Mouse (Mus musculus) heart, adult 18-20 months (tissue): ENCODE measurements around the gene Cxcr2. TPM values are rescaled to one million over a fixed set of nuclear protein-coding genes. Genes with fewer than 3 reads are reported as not detected.

Experiments
- DNase-seq, 2 experiments: peaks; one replicate each; pipeline ENCODE4 v3.0.0; 2021 to 2022; ENCODE audit warnings: mixed read lengths in 1 of 2
- long read RNA-seq, 2 experiments: library from polyadenylated mRNA; stranded (forward); transcript quantifications; one replicate each; pipeline ENCODE4 v2.0.0; 2021
- total RNA-seq, 2 experiments: library from RNA; stranded (reverse); gene quantifications; 2 replicates each; pipeline ENCODE4 v1.2.3; 2021

Gene Cxcr2
- under 1 TPM in 1 of 2 experiments, not detected in 1; 0.44 TPM for total RNA-seq
- long read RNA-seq, experiment 1, result 0 reads
- long read RNA-seq, experiment 2, result 0 reads

DNA sequence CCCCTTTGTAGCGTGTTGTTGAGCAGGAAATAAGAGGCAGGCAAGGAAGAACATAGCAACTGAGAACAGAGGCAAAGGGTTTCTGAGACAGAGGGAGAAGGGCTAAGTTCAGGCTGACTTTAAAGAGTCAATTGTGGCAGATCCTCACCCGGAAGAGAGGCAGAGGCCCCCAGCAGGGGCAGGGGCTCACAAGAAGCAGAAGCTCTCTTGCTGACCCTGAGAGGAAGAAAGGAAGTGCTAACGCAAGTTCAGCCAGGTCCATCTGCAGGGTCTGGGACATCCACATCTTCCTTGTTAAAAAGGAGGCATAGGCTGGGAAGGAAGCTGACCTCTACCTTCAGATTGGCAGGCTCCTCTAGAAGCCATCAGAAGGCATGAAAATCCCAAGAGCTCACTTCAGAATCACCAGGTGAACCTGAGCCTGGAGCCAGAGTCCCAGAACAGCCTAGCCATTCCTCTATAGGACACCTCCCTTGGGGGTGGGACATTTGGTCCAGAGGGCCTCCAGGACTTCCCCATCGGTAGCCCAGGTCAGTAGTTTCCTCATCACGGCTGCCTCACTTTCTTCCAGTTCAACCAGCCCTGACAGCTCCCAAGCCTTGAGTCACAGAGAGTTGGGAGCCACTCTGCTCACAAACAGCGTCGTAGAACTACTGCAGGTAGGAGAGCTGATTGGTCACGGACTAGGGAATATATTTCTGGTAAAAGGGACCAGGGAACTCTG is at the start of gene Cxcr2:
Gene Cxcr2 (plus strand): TSS at position 529 of the 724 bp plus-strand sequence.
- no peak for DNase-seq

GRCm38 (mm10) chr1:74105660-74106059 is 48.1 kb upstream of the Cxcr2 start:
- peak; percentile 83 to 88 for DNase-seq

- no peak for DNase-seq
Measured at GRCm38 (mm10) chr1:74106214-74106613, 47.6 kb upstream of the Cxcr2 start.

DNA sequence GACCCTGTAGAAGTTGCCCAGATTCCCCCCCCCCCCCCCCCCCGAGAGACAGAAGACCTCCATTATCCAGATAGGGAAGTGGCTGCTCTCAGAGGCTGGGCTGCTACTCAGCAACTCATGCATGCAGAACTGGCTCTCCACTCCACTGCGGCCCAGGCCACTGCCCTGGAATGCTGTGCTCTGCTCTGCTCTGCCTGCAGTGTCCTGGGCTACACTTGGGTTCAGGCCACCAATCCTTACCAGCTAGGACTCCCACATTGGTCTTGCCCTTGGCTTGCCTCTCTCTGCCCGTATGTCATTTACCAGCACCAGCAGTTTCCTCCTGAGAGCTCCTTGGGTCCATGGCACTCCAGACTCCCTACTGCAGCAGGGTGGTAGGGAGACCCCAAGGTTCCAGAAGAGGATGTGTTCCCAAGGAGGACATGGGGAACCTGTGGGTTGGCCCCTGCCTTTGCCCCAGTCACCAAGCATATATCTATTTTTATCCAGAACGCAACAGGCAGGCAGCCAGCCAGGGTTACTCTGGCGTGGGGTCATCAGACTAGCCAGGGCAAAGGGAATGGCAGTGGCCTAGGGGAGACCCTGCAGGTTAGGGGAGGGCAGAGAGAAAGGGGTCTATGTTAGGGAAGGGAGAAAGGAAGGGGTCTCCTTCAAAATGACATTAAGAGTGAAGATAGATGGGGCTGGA is 45.7 kb upstream of the Cxcr2 start:
- DNase-seq, result peak in 1 of 2 experiments; percentile 62

DNA sequence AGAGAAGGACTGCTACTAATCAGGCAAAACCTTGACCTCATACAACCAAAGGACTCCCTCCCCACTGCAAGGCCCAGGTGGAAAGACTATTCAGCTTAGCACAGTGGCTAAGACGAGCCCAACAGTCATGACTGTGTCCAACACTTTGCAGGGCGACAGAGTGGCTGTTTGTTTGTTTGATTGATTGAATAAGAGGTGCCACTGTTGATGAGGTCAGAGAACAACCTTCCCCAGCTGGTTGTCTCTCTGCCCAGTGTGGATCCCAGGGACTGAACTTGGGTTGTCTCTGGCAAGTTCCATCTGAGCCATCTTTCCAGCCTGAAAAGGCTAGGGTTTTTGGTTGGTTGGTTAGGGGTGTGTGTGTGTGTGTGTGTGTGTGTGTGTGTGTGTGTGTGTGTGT is 44.1 kb upstream of the Cxcr2 start:
- no peak for DNase-seq

GRCm38 (mm10) chr1:74110932-74111695 is 42.7 kb upstream of the Cxcr2 start:
- peak in 1 of 2 experiments; percentile 15 for DNase-seq

GRCm38 (mm10) chr1:74111696-74112030 is 42.1 kb upstream of the Cxcr2 start:
- no peak for DNase-seq

DNA sequence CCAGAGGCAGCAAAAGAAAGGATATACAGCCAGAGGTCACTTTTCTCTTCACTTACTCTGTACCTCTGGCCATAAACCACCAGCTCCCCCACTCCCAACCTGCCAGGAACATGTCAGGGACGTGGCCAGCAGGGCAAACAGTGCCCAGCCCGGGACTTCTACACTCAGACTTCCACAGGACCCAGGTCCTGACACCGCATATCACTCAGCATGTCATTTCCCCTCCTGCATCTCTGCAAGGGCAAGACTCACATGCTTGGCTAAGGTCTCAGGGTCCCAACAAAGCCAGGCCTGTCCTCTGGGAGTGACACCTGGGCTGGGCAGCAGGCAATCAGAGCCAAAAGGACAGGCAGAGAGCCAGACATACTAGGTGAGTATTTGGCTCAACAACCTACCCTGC is 40.7 kb upstream of the Cxcr2 start:
- peak; percentile 53 to 65 for DNase-seq

DNA sequence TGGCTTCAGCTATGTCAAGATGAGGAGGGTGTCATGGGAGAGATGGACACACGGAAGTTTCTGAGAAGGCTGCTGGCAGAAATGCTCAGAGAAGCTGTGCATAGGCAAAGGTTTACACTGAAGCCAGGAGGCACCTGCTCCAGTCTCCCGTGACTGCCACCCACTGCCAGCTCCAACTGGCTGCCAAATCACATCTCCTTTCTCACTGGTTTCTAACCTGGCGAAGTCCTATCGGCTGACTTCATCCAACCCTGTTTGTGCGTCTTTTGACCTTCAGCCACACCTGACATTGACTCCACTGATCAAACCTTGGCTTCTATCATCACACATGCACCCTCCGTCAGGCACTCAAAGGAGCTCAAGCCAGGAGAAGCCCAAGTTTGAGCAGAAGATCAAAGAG is 35.9 kb upstream of the Cxcr2 start:
- DNase-seq, result peak; percentile 55 to 76

GRCm38 (mm10) chr1:74119115-74119514 is 34.7 kb upstream of the Cxcr2 start:
- DNase-seq, result peak; percentile 62 to 78

DNA sequence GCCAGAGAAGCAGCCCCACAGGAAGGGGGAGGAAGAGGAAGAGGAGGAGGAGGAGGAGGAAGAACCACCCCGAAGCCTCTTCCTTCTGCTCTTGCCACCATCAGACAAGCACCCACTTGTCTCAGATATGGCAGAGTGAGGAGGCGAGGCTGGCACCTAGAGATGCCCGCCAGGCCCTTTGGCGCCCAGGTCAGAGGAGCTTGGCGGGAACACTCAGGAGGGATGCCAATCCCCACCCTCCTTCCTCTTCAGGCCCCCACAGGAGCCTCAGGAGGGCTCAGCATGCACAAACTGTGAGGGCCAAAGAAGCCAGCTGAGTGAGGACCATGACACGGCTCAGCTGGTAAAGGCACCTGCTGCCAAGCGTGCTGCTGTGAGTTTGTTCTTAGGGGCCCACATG is 32.7 kb upstream of the Cxcr2 start:
- no peak for DNase-seq

GRCm38 (mm10) chr1:74121821-74122576 is 31.8 kb upstream of the Cxcr2 start:
- DNase-seq, result peak; percentile 70

DNA sequence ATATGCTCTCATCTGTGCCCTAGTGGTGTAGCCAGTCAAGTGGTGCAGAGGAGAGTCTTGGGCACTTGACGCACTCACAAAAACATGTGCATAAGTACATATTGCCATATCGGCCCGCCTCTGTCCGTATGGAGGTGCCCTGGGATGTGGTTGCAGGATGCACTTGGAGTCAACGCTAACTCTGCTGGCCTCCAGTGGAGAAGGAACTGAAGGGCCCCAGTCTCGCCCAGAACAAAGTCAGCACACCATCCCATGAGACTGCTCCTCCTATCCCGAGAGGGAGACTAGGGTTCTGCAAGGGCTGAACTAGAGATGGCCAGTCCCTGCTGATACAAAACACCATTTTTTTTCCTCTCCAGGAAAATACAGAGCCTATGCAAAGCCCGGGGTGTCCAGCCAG is 30.6 kb upstream of the Cxcr2 start:
- DNase-seq, result peak in 1 of 2 experiments; percentile 36

DNA sequence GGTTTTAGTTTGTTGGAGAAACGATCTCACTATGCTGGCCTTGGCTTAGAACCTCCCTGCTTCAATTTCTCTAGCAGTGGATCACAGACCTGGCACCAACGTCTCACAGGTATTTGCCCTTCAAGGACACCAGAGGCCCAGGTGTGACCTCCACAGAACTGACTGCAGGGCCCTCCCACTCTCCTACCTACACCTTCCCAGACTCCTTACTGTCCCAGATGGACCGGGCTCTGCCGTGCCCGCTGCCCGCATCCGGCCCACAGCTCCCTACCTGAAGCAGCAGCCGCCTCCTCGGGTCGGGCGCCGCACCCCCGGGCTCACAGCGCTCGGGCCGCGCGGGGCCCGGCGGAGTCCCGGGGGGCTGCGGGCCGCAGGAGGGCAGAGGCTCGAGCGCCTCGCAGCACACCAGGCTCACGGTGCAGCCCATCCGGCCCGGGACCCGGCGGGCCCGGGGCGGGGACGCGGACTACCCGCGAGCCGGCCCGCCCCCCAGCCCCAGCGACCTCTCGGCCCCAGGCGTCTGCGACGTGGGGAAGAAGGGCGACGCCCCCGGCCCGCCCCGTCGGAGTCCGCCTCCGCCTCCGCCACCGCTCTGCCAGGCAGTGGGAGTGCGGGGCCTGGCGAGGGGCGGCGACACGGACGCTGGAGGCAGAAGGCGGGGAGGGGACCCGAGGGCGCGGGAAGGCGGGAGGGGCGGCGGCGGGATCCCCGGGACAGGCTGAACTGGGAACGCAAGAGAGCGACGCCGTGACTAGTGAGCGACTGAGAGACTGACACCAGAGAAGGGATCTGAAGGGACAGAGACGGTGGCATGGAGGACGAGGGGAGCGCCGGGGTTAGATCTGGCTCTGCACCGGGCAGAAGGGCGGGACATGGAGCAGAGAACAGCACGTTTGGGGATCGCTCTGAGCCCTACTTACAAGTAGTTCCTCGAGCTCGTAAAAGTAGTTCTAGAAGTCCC is 29.5 kb upstream of the Cxcr2 start, which contains the start of gene Tns1:
Gene Tns1 (minus strand): TSS at position 429 of the 961 bp plus-strand sequence.
- peak; percentile 61 to 64 for DNase-seq

DNA sequence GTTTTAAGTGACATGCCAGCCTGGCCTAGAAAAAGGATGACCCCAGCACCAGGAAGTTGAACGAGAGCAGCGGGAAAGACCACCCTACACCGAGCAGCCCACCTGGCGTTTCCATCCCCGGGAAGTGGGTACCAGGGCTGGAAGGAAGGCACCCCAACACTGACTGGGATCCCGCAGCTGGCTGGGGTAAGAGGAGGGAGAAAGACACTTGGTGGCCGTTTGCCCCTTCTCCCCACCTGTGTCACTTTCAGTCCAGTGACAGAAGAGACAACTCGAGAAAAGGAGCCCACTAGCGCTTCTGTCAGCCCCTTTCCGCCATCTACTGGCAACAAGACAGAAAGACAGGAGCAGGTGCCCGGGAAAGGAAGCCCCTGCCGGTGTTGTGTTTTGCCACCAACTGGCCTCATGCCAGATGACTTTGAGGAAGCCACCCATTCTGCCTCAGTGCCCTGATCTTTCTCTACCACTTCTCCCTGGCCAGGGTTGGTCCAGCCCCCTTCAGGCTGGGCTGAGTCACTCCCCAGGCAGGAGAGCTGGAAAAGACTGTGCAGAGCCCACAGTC is 28.7 kb upstream of the Cxcr2 start, which contains the start of gene Rufy4:
Gene Rufy4 (plus strand): TSS at position 551 of the 562 bp plus-strand sequence.
- DNase-seq, result peak; percentile 82 to 86

DNA sequence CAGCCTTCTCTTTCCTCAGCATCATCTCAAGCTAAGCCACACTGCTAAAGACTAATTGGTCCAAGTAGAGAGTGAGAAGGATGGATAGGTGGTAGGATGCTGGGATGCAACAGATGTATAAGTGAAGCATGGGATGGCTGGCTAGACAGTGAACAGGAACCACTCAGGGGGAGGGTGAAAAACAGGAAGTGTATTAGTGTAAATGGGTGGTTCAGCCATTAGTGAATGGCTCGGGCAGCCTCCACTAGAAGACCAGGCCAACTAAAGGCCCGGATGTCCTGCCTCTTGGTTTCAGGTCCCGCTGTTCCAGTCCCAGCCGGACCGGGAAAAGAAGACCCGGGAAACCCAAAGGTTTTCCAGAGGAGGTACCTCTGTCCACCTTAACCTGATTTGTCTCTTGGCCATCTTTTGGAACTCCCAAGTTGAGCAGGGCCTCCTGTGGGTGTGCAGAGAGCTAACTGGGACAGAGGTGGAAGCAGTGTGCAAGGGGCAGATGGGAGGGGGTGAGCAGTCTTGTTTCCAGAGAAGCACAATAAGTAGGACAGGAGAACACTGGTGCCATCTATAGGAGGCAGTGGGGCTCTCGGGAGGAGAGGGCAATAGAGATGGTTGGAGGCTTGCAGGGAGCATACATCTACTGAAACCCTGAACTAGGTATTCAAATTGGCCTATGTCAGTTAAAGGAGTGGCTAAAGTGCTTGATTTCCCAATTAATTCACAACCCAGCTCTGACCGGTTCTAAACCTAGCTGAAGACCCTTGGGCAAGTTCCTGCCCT is 22.7 kb upstream of the Cxcr2 start:
- DNase-seq, result no peak

DNA sequence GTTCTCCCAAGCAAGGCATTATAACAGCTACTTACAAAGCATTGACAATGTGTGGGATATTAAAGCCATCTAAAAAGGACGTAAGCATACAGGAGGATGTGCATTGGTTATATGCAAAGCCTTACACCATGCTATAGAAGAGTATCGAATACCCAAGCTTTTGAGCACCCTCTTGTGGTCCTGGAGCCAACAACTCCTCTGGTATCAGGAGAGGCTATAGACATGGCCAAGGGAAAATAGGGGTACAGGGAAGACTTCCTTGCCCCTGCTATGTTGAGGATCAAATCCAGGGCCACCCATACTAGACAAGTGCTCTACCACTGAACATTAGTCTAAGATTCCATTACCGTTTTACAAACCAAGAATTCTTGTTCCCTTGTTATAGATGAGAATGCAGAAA is 21.8 kb upstream of the Cxcr2 start:
- DNase-seq, result no peak

- DNase-seq, result peak in 1 of 2 experiments; percentile 66
Measured at GRCm38 (mm10) chr1:74133954-74134353, 19.8 kb upstream of the Cxcr2 start.

DNA sequence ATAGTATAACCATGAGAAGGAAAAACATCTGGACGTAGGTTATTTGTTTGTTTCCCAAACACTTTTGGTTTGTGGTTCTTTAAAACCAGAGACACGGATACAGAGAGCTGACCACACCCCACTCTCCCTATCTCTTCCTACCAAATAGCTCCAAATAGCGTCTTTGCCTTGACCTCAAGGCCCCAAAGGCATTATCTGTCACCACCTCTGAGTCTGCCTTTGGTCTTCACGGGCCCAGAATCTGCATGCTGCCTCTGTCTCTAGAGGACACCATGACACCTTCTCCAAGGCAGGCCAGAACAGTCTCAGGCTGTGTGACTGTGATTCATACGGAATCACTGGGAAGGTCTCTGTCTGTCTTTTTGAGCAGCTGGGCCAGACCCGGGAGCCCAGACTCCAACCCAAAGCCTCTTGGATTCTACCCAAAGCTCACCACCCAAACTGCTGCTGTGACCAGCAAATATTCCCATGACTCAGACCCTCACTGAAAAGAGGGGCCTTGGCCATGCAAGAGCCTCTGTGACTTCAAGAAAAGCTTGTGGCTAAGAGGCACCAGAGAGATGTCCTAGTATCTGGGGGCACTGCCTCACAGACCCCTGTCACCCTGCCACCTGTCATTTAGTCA is 18.4 kb upstream of the Cxcr2 start:
- DNase-seq, result no peak
